Comparison of ENCODE assay signal across 8 mouse cellular contexts in genomic region chr11:84818961-84819692, GRCm38 (mm10). TPM values are rescaled to one million over a fixed set of nuclear protein-coding genes. Genes with fewer than 3 reads are reported as not detected.
A peak's percentile ranks its signal among the peaks of the same experiment; 100 is the strongest.
DNase-seq lines count a peak whose midpoint lies in the region; ATAC-seq and TF ChIP-seq lines count a peak whose summit lies in the region.

TSS of gene Mrm1 (minus strand) at chr11:84819515.

- H3K9me3 ChIP-seq in forebrain, embryonic 10.5 days, result no peaks in the 10 kb centered on the region
- no peaks in the 10 kb centered on the region for H3K9me3 ChIP-seq in heart, embryonic 15.5 days (replicated peaks)
- no peaks in the 10 kb centered on the region for H3K9me3 ChIP-seq in liver, embryonic 14.5 days (ENCODE audit: control insufficient read depth, low read length)
- H3K9me3 ChIP-seq in neural tube, embryonic 11.5 days (ENCODE audit: control insufficient read depth, low read length), result no peaks in the 10 kb centered on the region
- H3K9me3 ChIP-seq in stomach, postnatal 0 days (ENCODE audit: control insufficient read depth, low read length), result no peaks in the 10 kb centered on the region

- peaks cover 11% of the 10 kb centered on the region for H3K36me3 ChIP-seq in forebrain, embryonic 10.5 days (replicated peaks)
- peaks cover 14% of the 10 kb centered on the region for H3K36me3 ChIP-seq in heart, embryonic 15.5 days
- peaks cover 52% of the 10 kb centered on the region for H3K36me3 ChIP-seq in liver, embryonic 14.5 days (replicated peaks; ENCODE audit: control insufficient read depth, insufficient read depth, low read depth)
- H3K36me3 ChIP-seq in neural tube, embryonic 11.5 days (ENCODE audit: control insufficient read depth, insufficient read depth, low read length), result no peaks in the 10 kb centered on the region
- no peaks in the 10 kb centered on the region for H3K36me3 ChIP-seq in stomach, postnatal 0 days (ENCODE audit: control insufficient read depth, insufficient read depth, low read length)

- peaks cover 33% of the 10 kb centered on the region for H3K4me1 ChIP-seq in forebrain, embryonic 10.5 days
- peaks cover 48% of the 10 kb centered on the region for H3K4me1 ChIP-seq in heart, embryonic 15.5 days (replicated peaks)
- peaks cover 33 to 50% of the 10 kb centered on the region in 2 experiments for H3K4me1 ChIP-seq in liver, embryonic 14.5 days (replicated peaks; ENCODE audit: control insufficient read depth in 2 of 2, insufficient read depth in 2 of 2, low read length in 1 of 2)
- no peaks in the 10 kb centered on the region for H3K4me1 ChIP-seq in neural tube, embryonic 11.5 days (ENCODE audit: control insufficient read depth, insufficient read depth, low read length)
- H3K4me1 ChIP-seq in stomach, postnatal 0 days (replicated peaks; ENCODE audit: control insufficient read depth, insufficient read depth), result no peaks in the 10 kb centered on the region; the same call in 1 of the 2 replicates

- ATAC-seq in heart, embryonic 15.5 days (replicated peaks; ENCODE audit: insufficient number of reproducible peaks, insufficient read depth, low FRiP score, low read depth), result peak; percentile 79
- ATAC-seq in liver, embryonic 14.5 days (ENCODE audit: insufficient read depth), result peak; percentile 63
- ATAC-seq in neural tube, embryonic 11.5 days (ENCODE audit: insufficient read depth, low FRiP score, low TSS enrichment), result peak; percentile 83
- ATAC-seq in stomach, postnatal 0 days (ENCODE audit: low FRiP score, low TSS enrichment), result peak; percentile 93

- TF ChIP-seq CTCF in liver, embryonic 14.5 days (IDR thresholded peaks at IDR 0.05; ENCODE audit: low read depth), result peak; percentile 99
- TF ChIP-seq CTCF in stomach, postnatal 0 days (IDR thresholded peaks at IDR 0.05; ENCODE audit: low read depth), result peak; percentile 96

- peak within 1 kb of the TSS; percentile 90 for H3K27ac ChIP-seq in forebrain, embryonic 10.5 days
- peak within 1 kb of the TSS; percentile 94 for H3K27ac ChIP-seq in heart, embryonic 15.5 days
- peak within 1 kb of the TSS; percentile 99 for H3K27ac ChIP-seq in liver, embryonic 14.5 days
- H3K27ac ChIP-seq in neural tube, embryonic 11.5 days (ENCODE audit: low read depth, low read length), result peak within 1 kb of the TSS; percentile 60; the same call in 1 of the 2 replicates
- peak within 1 kb of the TSS; percentile 95 for H3K27ac ChIP-seq in stomach, postnatal 0 days (replicated peaks)

- no peaks in the 10 kb centered on the region for H3K27me3 ChIP-seq in forebrain, embryonic 10.5 days (ENCODE audit: poor library complexity, severe bottlenecking)
- no peaks in the 10 kb centered on the region for H3K27me3 ChIP-seq in heart, embryonic 15.5 days
- no peaks in the 10 kb centered on the region for H3K27me3 ChIP-seq in liver, embryonic 14.5 days (ENCODE audit: control insufficient read depth, insufficient read depth, low read length)
- H3K27me3 ChIP-seq in neural tube, embryonic 11.5 days (ENCODE audit: control insufficient read depth, insufficient read depth, low read length), result no peaks in the 10 kb centered on the region
- H3K27me3 ChIP-seq in stomach, postnatal 0 days (ENCODE audit: control insufficient read depth, insufficient read depth, low read length), result no peaks in the 10 kb centered on the region

- H3K9ac ChIP-seq in heart, embryonic 15.5 days, result peak within 1 kb of the TSS; percentile 82
- peak within 1 kb of the TSS; percentile 96 for H3K9ac ChIP-seq in liver, embryonic 14.5 days (replicated peaks)
- peak within 1 kb of the TSS; percentile 72 for H3K9ac ChIP-seq in neural tube, embryonic 11.5 days (ENCODE audit: low read length)
- H3K9ac ChIP-seq in stomach, postnatal 0 days (ENCODE audit: low read length), result peak within 1 kb of the TSS; percentile 78

- H3K4me3 ChIP-seq in forebrain, embryonic 10.5 days, result peak within 1 kb of the TSS; percentile 85
- H3K4me3 ChIP-seq in heart, embryonic 15.5 days, result peak within 1 kb of the TSS; percentile 82
- H3K4me3 ChIP-seq in liver, embryonic 14.5 days (ENCODE audit: insufficient read depth in 1 of 2, low read depth in 2 of 2, low read length in 2 of 2), result peak within 1 kb of the TSS; percentile 77 to 96
- H3K4me3 ChIP-seq in neural tube, embryonic 11.5 days (ENCODE audit: low read depth, low read length), result peak within 1 kb of the TSS; percentile 74
- H3K4me3 ChIP-seq in stomach, postnatal 0 days (ENCODE audit: low read depth, low read length), result peak within 1 kb of the TSS; percentile 73

- DNase-seq in CD8-positive naive resting alpha-beta T cell, adult 2 months (ENCODE audit: low read depth in 2 of 2, low spot score in 2 of 2), result peak; percentile 94 to 96
- DNase-seq in c-Kit-positive CD71-negative TER-119-negative erythroid progenitor cells, embryonic 14.5 days (ENCODE audit: low read depth), result peak; percentile 92
- DNase-seq in forebrain, embryonic 10.5 days (ENCODE audit: extremely low spot score, low spot score), result peak; percentile 95
- DNase-seq in kidney, postnatal 25 days, result peak; percentile 97 to 98
- DNase-seq in liver, embryonic 14.5 days (ENCODE audit: low read depth in 3 of 3, low spot score in 3 of 3), result peak; percentile 90 to 91 (median 91)
- DNase-seq in neural tube, embryonic 11.5 days (ENCODE audit: low spot score), result peak; percentile 93
- peak; percentile 97 for DNase-seq in stomach, postnatal 0 days (ENCODE audit: low spot score)

- WGBS in forebrain, embryonic 10.5 days, result under 1% methylated on average over 55 of the region's 55 CpGs
- WGBS in heart, embryonic 15.5 days, result under 1% methylated on average over 55 of the region's 55 CpGs
- under 1% methylated on average over 55 of the region's 55 CpGs for WGBS in liver, embryonic 14.5 days (ENCODE audit: insufficient replicate concordance)
- under 1% methylated on average over 55 of the region's 55 CpGs for WGBS in neural tube, embryonic 11.5 days
- WGBS in stomach, postnatal 0 days, result under 1% methylated on average over 49 of the region's 55 CpGs

- peak; percentile 60; the same call in 1 of the 2 replicates for TF ChIP-seq EP300 in liver, embryonic 14.5 days (IDR thresholded peaks at IDR 0.05; ENCODE audit: low read depth)
- no peak for TF ChIP-seq EP300 in stomach, postnatal 0 days (optimal IDR thresholded peaks at IDR 0.05)

- peak within 1 kb of the TSS; percentile 96 for H3K4me2 ChIP-seq in heart, embryonic 15.5 days
- H3K4me2 ChIP-seq in liver, embryonic 14.5 days (ENCODE audit: low read depth), result peak within 1 kb of the TSS; percentile 96
- H3K4me2 ChIP-seq in neural tube, embryonic 11.5 days (ENCODE audit: low read depth), result peak within 1 kb of the TSS; percentile 99
- H3K4me2 ChIP-seq in stomach, postnatal 0 days (replicated peaks; ENCODE audit: low read depth), result peak within 1 kb of the TSS; percentile 100

RNA-seq across cellular contexts. Expression of gene Mrm1, which starts in this region (rescaled TPM):
- polyA plus RNA-seq in forebrain, embryonic 10.5 days (2016; fragmentation: Nextera tagmentation; extraction: Ambion mirVana), result 12.3 and 14.9 TPM in 2 replicates
- 19.7 and 22.5 TPM in 2 replicates for polyA plus RNA-seq in heart, embryonic 15.5 days (2015; fragmentation: Nextera tagmentation; extraction: Ambion mirVana)
- 19.7 and 32.5 TPM in 2 replicates for polyA plus RNA-seq in liver, embryonic 14.5 days (2012; rRNA removed)
- 12.0 and 13.2 TPM in 2 replicates for polyA plus RNA-seq in liver, embryonic 14.5 days (2014; fragmentation: Nextera tagmentation; extraction: Ambion mirVana)
- polyA plus RNA-seq in neural tube, embryonic 11.5 days (2014; fragmentation: Nextera tagmentation; extraction: Ambion mirVana), result 11.0 and 14.0 TPM in 2 replicates
- 9.0 and 10.3 TPM in 2 replicates for polyA plus RNA-seq in stomach, postnatal 0 days (2015; fragmentation: Nextera tagmentation; extraction: Ambion mirVana)

Comparison
In these comparisons a context has a peak if more than half of its experiments do, and no peak if none do; other contexts are left out.
1. Peak in every context shown above with its lines: DNase-seq, ATAC-seq, H3K4me3 ChIP-seq and H3K27ac ChIP-seq.